ENCODE assay signal across 8 mouse cellular contexts in genomic region chr17:51177923-51178322, GRCm38 (mm10). TPM values are rescaled to one million over a fixed set of nuclear protein-coding genes. Genes with fewer than 3 reads are reported as not detected.
DNase-seq lines count a peak whose midpoint lies in the region; ATAC-seq and TF ChIP-seq lines count a peak whose summit lies in the region.

No protein-coding gene starts in this region.

- peak overlapping the region; percentile 79 to 82 (median 81) for H3K4me3 ChIP-seq in CH12.LX (replicated peaks in 1 of 3; ENCODE audit: low read depth in 2 of 3, low read length in 2 of 3, poor library complexity in 1 of 3)
- peak overlapping the region; percentile 73 for H3K4me3 ChIP-seq in forebrain, embryonic 15.5 days
- peak overlapping the region; percentile 79 for H3K4me3 ChIP-seq in limb, embryonic 13.5 days

- 50% methylated on average over 6 of the region's 6 CpGs for WGBS in forebrain, embryonic 15.5 days
- WGBS in limb, embryonic 13.5 days = 59% methylated on average over 6 of the region's 6 CpGs

- H3K4me2 ChIP-seq in CH12.LX (ENCODE audit: insufficient read depth, low read depth, poor library complexity, severe bottlenecking) = peak overlapping the region; percentile 92
- H3K4me2 ChIP-seq in forebrain, embryonic 15.5 days (replicated peaks) = peak overlapping the region; percentile 72
- peak overlapping the region; percentile 72 for H3K4me2 ChIP-seq in limb, embryonic 13.5 days (replicated peaks)

- no peaks in the 10 kb centered on the region for H3K36me3 ChIP-seq in CH12.LX (replicated peaks in 1 of 2; ENCODE audit: control insufficient read depth in 1 of 2, insufficient read depth in 1 of 2, low read length in 1 of 2)
- H3K36me3 ChIP-seq in forebrain, embryonic 15.5 days = no peaks in the 10 kb centered on the region
- no peaks in the 10 kb centered on the region for H3K36me3 ChIP-seq in limb, embryonic 13.5 days
- no peaks in the 10 kb centered on the region for H3K36me3 ChIP-seq in splenic B cell, adult 2 months (ENCODE audit: control insufficient read depth, insufficient read depth, low read length, poor library complexity, severe bottlenecking)

- dilution Hi-C loops in CH12.LX (cut with MboI; ENCODE audit: extremely low pct_ligation_motif_present, extremely low pct_unique_long_range_greater_than_20kb, low sequenced_read_pairs) = no loop called here

- no peaks in the 10 kb centered on the region for H3K9me3 ChIP-seq in CH12.LX (replicated peaks; ENCODE audit: low read length)
- H3K9me3 ChIP-seq in forebrain, embryonic 15.5 days = no peaks in the 10 kb centered on the region
- no peaks in the 10 kb centered on the region for H3K9me3 ChIP-seq in limb, embryonic 13.5 days

- no peak for TF ChIP-seq EP300 in CH12.LX (IDR thresholded peaks at IDR 0.05; ENCODE audit: low read length)

- TF ChIP-seq CTCF in CH12.LX (conservative IDR thresholded peaks at IDR 0.05 in 1 of 2, IDR thresholded peaks at IDR 0.05 in 1 of 2; ENCODE audit: low read depth in 2 of 2, low read length in 2 of 2) = no peak

- no peaks in the 10 kb centered on the region for H3K27me3 ChIP-seq in CH12.LX (replicated peaks)
- H3K27me3 ChIP-seq in forebrain, embryonic 15.5 days = no peaks in the 10 kb centered on the region
- H3K27me3 ChIP-seq in limb, embryonic 13.5 days = peaks cover 7% of the 10 kb centered on the region
- no peaks in the 10 kb centered on the region for H3K27me3 ChIP-seq in splenic B cell, adult 2 months (ENCODE audit: control insufficient read depth, insufficient read depth, low read length, poor library complexity, severe bottlenecking)

- peaks cover 5 to 10% of the 10 kb centered on the region in 2 experiments; a peak in 3 of 4 replicates for H3K4me1 ChIP-seq in CH12.LX (ENCODE audit: control insufficient read depth in 1 of 2, insufficient read depth in 2 of 2)
- peaks cover 11% of the 10 kb centered on the region for H3K4me1 ChIP-seq in forebrain, embryonic 15.5 days
- peaks cover 10% of the 10 kb centered on the region for H3K4me1 ChIP-seq in limb, embryonic 13.5 days

- peak overlapping the region; percentile 96 for H3K9ac ChIP-seq in CH12.LX (ENCODE audit: insufficient read depth, low read depth)
- peak overlapping the region; percentile 96 for H3K9ac ChIP-seq in forebrain, embryonic 15.5 days (replicated peaks)
- H3K9ac ChIP-seq in limb, embryonic 13.5 days = peak overlapping the region; percentile 96

- no peak for TF ChIP-seq POLR2A in CH12.LX (IDR thresholded peaks at IDR 0.05; ENCODE audit: low read depth, low read length)

- no peak overlapping the region for H3K27ac ChIP-seq in CH12.LX (ENCODE audit: insufficient read depth, low read depth)
- H3K27ac ChIP-seq in forebrain, embryonic 15.5 days (replicated peaks) = peak overlapping the region; percentile 97
- peak overlapping the region; percentile 97; the same call in 1 of the 2 replicates for H3K27ac ChIP-seq in limb, embryonic 13.5 days

- DNase-seq in cerebellum, adult 9-10 months = peak; percentile 12
- DNase-seq in CH12.LX (ENCODE audit: extremely low read depth) = peak; percentile 11
- peak; percentile 13 for DNase-seq in splenic B cell, adult 2 months (ENCODE audit: low read depth, low spot score)
- no peak for DNase-seq in frontal cortex, postnatal 10 days (ENCODE audit: low spot score in 2 of 2)

- no peak for ATAC-seq in cerebellum, adult (ENCODE audit: insufficient number of reproducible peaks, low FRiP score, low TSS enrichment)
- no peak for ATAC-seq in forebrain, embryonic 15.5 days (replicated peaks)
- ATAC-seq in limb, embryonic 13.5 days (ENCODE audit: low FRiP score, low read depth) = no peak
- no peak for ATAC-seq in frontal cortex, adult (ENCODE audit: low TSS enrichment)

- TF ChIP-seq RAD21 in CH12.LX (IDR thresholded peaks at IDR 0.05; ENCODE audit: low read depth, low read length) = no peak

- peaks cover 13% of the 10 kb centered on the region for H3K79me2 ChIP-seq in CH12.LX (replicated peaks; ENCODE audit: control insufficient read depth, extremely low read depth, insufficient read depth, poor library complexity, severe bottlenecking)

- in situ Hi-C loops in CH12.LX (cut with MboI; ENCODE audit: low pct_ligation_motif_present, low pct_unique_long_range_greater_than_20kb, low sequenced_read_pairs) = no loop called here

TF ChIP-seq in CH12.LX, 34 proteins besides CTCF, POLR2A, EP300 and RAD21:
- no peak for TF ChIP-seq MEF2A (IDR thresholded peaks at IDR 0.05; ENCODE audit: borderline replicate concordance, low read depth, low read length)
- TF ChIP-seq CHD2 (IDR thresholded peaks at IDR 0.05; ENCODE audit: low read length) = no peak
- no peak for TF ChIP-seq E2F4 (IDR thresholded peaks at IDR 0.05; ENCODE audit: insufficient replicate concordance, low read depth, low read length)
- no peak for TF ChIP-seq SMC3 (IDR thresholded peaks at IDR 0.05; ENCODE audit: low read depth, low read length)
- TF ChIP-seq UBTF (IDR thresholded peaks at IDR 0.05; ENCODE audit: low read depth, low read length) = no peak
- TF ChIP-seq POLR2AphosphoS2 (IDR thresholded peaks at IDR 0.05; ENCODE audit: low read depth, low read length) = no peak
- no peak for TF ChIP-seq TBP (conservative IDR thresholded peaks at IDR 0.05; ENCODE audit: low read depth, low read length)
- no peak for TF ChIP-seq ZNF384 (IDR thresholded peaks at IDR 0.05; ENCODE audit: low read depth, low read length)
- TF ChIP-seq ELF1 (IDR thresholded peaks at IDR 0.05; ENCODE audit: low read depth, low read length) = no peak
- TF ChIP-seq MAX (IDR thresholded peaks at IDR 0.05; ENCODE audit: low read length) = no peak
- no peak for TF ChIP-seq ZKSCAN1 (IDR thresholded peaks at IDR 0.05; ENCODE audit: borderline replicate concordance, low read depth, low read length)
- no peak for TF ChIP-seq NELFE (IDR thresholded peaks at IDR 0.05; ENCODE audit: low read depth, low read length)
- no peak for TF ChIP-seq IRF4 (IDR thresholded peaks at IDR 0.05; ENCODE audit: low read depth, low read length)
- TF ChIP-seq MYC (IDR thresholded peaks at IDR 0.05; ENCODE audit: low read depth, low read length) = no peak
- TF ChIP-seq HCFC1 (IDR thresholded peaks at IDR 0.05; ENCODE audit: low read depth, low read length) = no peak
- no peak for TF ChIP-seq USF2 (conservative IDR thresholded peaks at IDR 0.05; ENCODE audit: low read depth, low read length)
- TF ChIP-seq BHLHE40 (IDR thresholded peaks at IDR 0.05; ENCODE audit: low read depth, low read length) = no peak
- TF ChIP-seq JUN (IDR thresholded peaks at IDR 0.05; ENCODE audit: insufficient read depth, low read depth, low read length) = no peak

RNA-seq across cellular contexts. Expression of gene Tbc1d5, which starts 1.2 kb away (rescaled TPM):
- total RNA-seq in CH12.LX (2012; rRNA removed) (7.3 and 7.7 TPM in 2 replicates), CH12.LX (2014; rRNA removed) (5.9 and 6.6 TPM in 2 replicates)
- polyA plus RNA-seq in CH12.LX (2012; ENCODE audit: insufficient read length, low read depth) = 13.9 and 15.6 TPM in 2 replicates
- 6.9 and 7.1 TPM in 2 replicates for polyA plus RNA-seq in forebrain, embryonic 15.5 days (2015; fragmentation: Nextera tagmentation; extraction: Ambion mirVana)
- 10.4 and 10.9 TPM in 2 replicates for polyA plus RNA-seq in limb, embryonic 13.5 days (2015; fragmentation: Nextera tagmentation; extraction: Ambion mirVana)

Comparison
In these comparisons a context has a peak if more than half of its experiments do, and no peak if none do; other contexts are left out.
1. DNase-seq: peak in cerebellum, adult 9-10 months (single experiment), CH12.LX (single experiment) and splenic B cell, adult 2 months (single experiment); none in frontal cortex, postnatal 10 days (0 of 2).
2. Peak in every context shown above with its lines, with median percentiles within 50 percentile points of each other: H3K4me2 ChIP-seq, H3K4me3 ChIP-seq and H3K9ac ChIP-seq.